Mouse (Mus musculus): ENCODE results near the gene Gm20388. TPM values are rescaled to one million over a fixed set of nuclear protein-coding genes. Genes with fewer than 3 reads are reported as not detected.

Gm20388 gene
- polyA plus RNA-seq, 1 experiment from 2014 or later = not detected

GRCm38 (mm10) chr8:121602411-121602810 is 1691.8 kb downstream of the Gm20388 start:
- no peak overlapping the region for H3K9ac ChIP-seq
- no peak overlapping the region for H3K27ac ChIP-seq
- H3K36me3 ChIP-seq = peaks cover 58% of the 10 kb centered on the region
- H3K4me3 ChIP-seq = no peak overlapping the region
- WGBS (ENCODE audit: insufficient replicate concordance) = 87% methylated on average over 12 of the region's 12 CpGs
- no peak overlapping the region for H3K4me2 ChIP-seq
- no peaks in the 10 kb centered on the region for H3K9me3 ChIP-seq (replicated peaks)
- ATAC-seq = no peak
- no peaks in the 10 kb centered on the region for H3K4me1 ChIP-seq
- H3K27me3 ChIP-seq (replicated peaks) = no peaks in the 10 kb centered on the region

- WGBS (ENCODE audit: insufficient replicate concordance) = 23% methylated on average over 3 of the region's 3 CpGs
- no peak overlapping the region for H3K27ac ChIP-seq
Measured at GRCm38 (mm10) chr8:121602860-121603259, 1692.2 kb downstream of the Gm20388 start.

GRCm38 (mm10) chr8:121603801-121604200 is 1693.2 kb downstream of the Gm20388 start:
- no peak overlapping the region for H3K9ac ChIP-seq
- ATAC-seq = no peak
- H3K4me1 ChIP-seq = no peaks in the 10 kb centered on the region
- H3K27ac ChIP-seq = no peak overlapping the region
- H3K9me3 ChIP-seq (replicated peaks) = no peaks in the 10 kb centered on the region
- no peak overlapping the region for H3K4me3 ChIP-seq
- no peaks in the 10 kb centered on the region for H3K27me3 ChIP-seq (replicated peaks)
- H3K36me3 ChIP-seq = peaks cover 58% of the 10 kb centered on the region
- 83% methylated on average over 12 of the region's 12 CpGs for WGBS (ENCODE audit: insufficient replicate concordance)
- no peak overlapping the region for H3K4me2 ChIP-seq

More at GRCm38 (mm10) chr8:121602860-121603259, 1692.2 kb downstream of the Gm20388 start:
- peaks cover 57% of the 10 kb centered on the region for H3K36me3 ChIP-seq
- H3K4me1 ChIP-seq = no peaks in the 10 kb centered on the region
- H3K9ac ChIP-seq = no peak overlapping the region
- ATAC-seq = no peak
- no peaks in the 10 kb centered on the region for H3K27me3 ChIP-seq (replicated peaks)
- H3K9me3 ChIP-seq (replicated peaks) = no peaks in the 10 kb centered on the region
- H3K4me3 ChIP-seq = no peak overlapping the region
- H3K4me2 ChIP-seq = no peak overlapping the region

GRCm38 (mm10) chr8:121607661-121608060 is 1697.0 kb downstream of the Gm20388 start:
- no peak overlapping the region for H3K9ac ChIP-seq
- H3K27ac ChIP-seq = no peak overlapping the region
- peaks cover 39% of the 10 kb centered on the region for H3K36me3 ChIP-seq
- no peak overlapping the region for H3K4me3 ChIP-seq
- H3K27me3 ChIP-seq (replicated peaks) = no peaks in the 10 kb centered on the region
- 72% methylated on average over 5 of the region's 5 CpGs for WGBS (ENCODE audit: insufficient replicate concordance)
- ATAC-seq = no peak
- no peaks in the 10 kb centered on the region for H3K4me1 ChIP-seq
- no peaks in the 10 kb centered on the region for H3K9me3 ChIP-seq (replicated peaks)
- no peak overlapping the region for H3K4me2 ChIP-seq

- H3K9me3 ChIP-seq (replicated peaks) = no peaks in the 10 kb centered on the region
- 77% methylated on average over 15 of the region's 15 CpGs for WGBS (ENCODE audit: insufficient replicate concordance)
- H3K27ac ChIP-seq = no peak overlapping the region
- ATAC-seq = no peak
- no peaks in the 10 kb centered on the region for H3K4me1 ChIP-seq
- H3K4me3 ChIP-seq = no peak overlapping the region
- H3K4me2 ChIP-seq = no peak overlapping the region
- H3K36me3 ChIP-seq = peaks cover 32% of the 10 kb centered on the region
- H3K9ac ChIP-seq = no peak overlapping the region
- no peaks in the 10 kb centered on the region for H3K27me3 ChIP-seq (replicated peaks)
Measured at GRCm38 (mm10) chr8:121609251-121609650, 1698.6 kb downstream of the Gm20388 start.

- H3K9ac ChIP-seq = no peak overlapping the region
- ATAC-seq = no peak
- no peak overlapping the region for H3K4me3 ChIP-seq
- peaks cover 25% of the 10 kb centered on the region for H3K36me3 ChIP-seq
- WGBS (ENCODE audit: insufficient replicate concordance) = 80% methylated on average over 11 of the region's 11 CpGs
- no peaks in the 10 kb centered on the region for H3K27me3 ChIP-seq (replicated peaks)
- no peak overlapping the region for H3K4me2 ChIP-seq
- no peak overlapping the region for H3K27ac ChIP-seq
- H3K4me1 ChIP-seq = no peaks in the 10 kb centered on the region
- no peaks in the 10 kb centered on the region for H3K9me3 ChIP-seq (replicated peaks)
Measured at GRCm38 (mm10) chr8:121609916-121610315, 1699.3 kb downstream of the Gm20388 start.

GRCm38 (mm10) chr8:121613419-121613818 is 1702.8 kb downstream of the Gm20388 start:
- ATAC-seq = no peak
- Histone ChIP-seq H3K9me3 (replicated peaks) (no peaks in the 10 kb centered on the region), H3K4me1 (no peaks in the 10 kb centered on the region), H3K9ac (no peak overlapping the region), H3K36me3 (peaks cover 5% of the 10 kb centered on the region), H3K4me2 (no peak overlapping the region), H3K4me3 (no peak overlapping the region), H3K27ac (no peak overlapping the region), H3K27me3 (replicated peaks) (no peaks in the 10 kb centered on the region)

- Histone ChIP-seq H3K4me3 (no peak overlapping the region), H3K27ac (no peak overlapping the region), H3K4me1 (no peaks in the 10 kb centered on the region), H3K9ac (no peak overlapping the region), H3K9me3 (replicated peaks) (no peaks in the 10 kb centered on the region), H3K36me3 (no peaks in the 10 kb centered on the region), H3K4me2 (no peak overlapping the region), H3K27me3 (replicated peaks) (no peaks in the 10 kb centered on the region)
- 46% methylated on average over 7 of the region's 7 CpGs for WGBS (ENCODE audit: insufficient replicate concordance)
- peak; percentile 54 for ATAC-seq
Measured at GRCm38 (mm10) chr8:121619401-121619995, 1708.9 kb downstream of the Gm20388 start.

- Histone ChIP-seq H3K4me2 (no peak overlapping the region), H3K27me3 (replicated peaks) (0 out of 2 replicates have a peak, but pooled peaks cover 4% of the 10 kb centered on the region), H3K9ac (no peak overlapping the region), H3K27ac (no peak overlapping the region), H3K9me3 (replicated peaks) (no peaks in the 10 kb centered on the region), H3K4me1 (no peaks in the 10 kb centered on the region), H3K36me3 (no peaks in the 10 kb centered on the region), H3K4me3 (no peak overlapping the region)
- ATAC-seq = no peak
- WGBS (ENCODE audit: insufficient replicate concordance) = 65% methylated on average over 12 of the region's 12 CpGs
Measured at GRCm38 (mm10) chr8:121620801-121621516, 1710.3 kb downstream of the Gm20388 start.

GRCm38 (mm10) chr8:121621879-121622278 is 1711.2 kb downstream of the Gm20388 start:
- WGBS (ENCODE audit: insufficient replicate concordance) = 48% methylated on average over 1 of the region's 1 CpGs
- no peak for ATAC-seq
- Histone ChIP-seq H3K36me3 (no peaks in the 10 kb centered on the region), H3K4me3 (no peak overlapping the region), H3K4me1 (no peaks in the 10 kb centered on the region), H3K9ac (no peak overlapping the region), H3K27me3 (replicated peaks) (0 out of 2 replicates have a peak, but pooled peaks cover 4% of the 10 kb centered on the region), H3K4me2 (no peak overlapping the region), H3K27ac (no peak overlapping the region), H3K9me3 (replicated peaks) (no peaks in the 10 kb centered on the region)

GRCm38 (mm10) chr8:121623043-121623442 is 1712.4 kb downstream of the Gm20388 start:
- H3K4me3 ChIP-seq = no peak overlapping the region
- H3K9ac ChIP-seq = no peak overlapping the region
- no peak for ATAC-seq
- H3K4me2 ChIP-seq = no peak overlapping the region
- no peaks in the 10 kb centered on the region for H3K4me1 ChIP-seq
- WGBS (ENCODE audit: insufficient replicate concordance) = 73% methylated on average over 8 of the region's 8 CpGs
- no peaks in the 10 kb centered on the region for H3K9me3 ChIP-seq (replicated peaks)
- peaks cover 3% of the 10 kb centered on the region; the same call in 1 of the 2 replicates for H3K36me3 ChIP-seq
- H3K27me3 ChIP-seq (replicated peaks) = 0 out of 2 replicates have a peak, but pooled peaks cover 4% of the 10 kb centered on the region
- H3K27ac ChIP-seq = no peak overlapping the region

GRCm38 (mm10) chr8:121628681-121629080 is 1718.0 kb downstream of the Gm20388 start:
- H3K4me3 ChIP-seq = no peak overlapping the region
- no peaks in the 10 kb centered on the region for H3K4me1 ChIP-seq
- no peak overlapping the region for H3K4me2 ChIP-seq
- no peaks in the 10 kb centered on the region for H3K9me3 ChIP-seq (replicated peaks)
- no peak overlapping the region for H3K27ac ChIP-seq
- 0 out of 2 replicates have a peak, but pooled peaks cover 4% of the 10 kb centered on the region for H3K27me3 ChIP-seq (replicated peaks)
- WGBS (ENCODE audit: insufficient replicate concordance) = 55% methylated on average over 4 of the region's 4 CpGs
- H3K9ac ChIP-seq = no peak overlapping the region
- H3K36me3 ChIP-seq = peaks cover 6% of the 10 kb centered on the region; the same call in 1 of the 2 replicates
- no peak for ATAC-seq

Data from liver, embryonic 12.5 days (tissue).